Mouse (Mus musculus): ENCODE results near the gene Tpcn2. TPM values are rescaled to one million over a fixed set of nuclear protein-coding genes. Genes with fewer than 3 reads are reported as not detected.

The Tpcn2 gene
- polyA plus RNA-seq, 1 experiment: 3.9 TPM

DNA sequence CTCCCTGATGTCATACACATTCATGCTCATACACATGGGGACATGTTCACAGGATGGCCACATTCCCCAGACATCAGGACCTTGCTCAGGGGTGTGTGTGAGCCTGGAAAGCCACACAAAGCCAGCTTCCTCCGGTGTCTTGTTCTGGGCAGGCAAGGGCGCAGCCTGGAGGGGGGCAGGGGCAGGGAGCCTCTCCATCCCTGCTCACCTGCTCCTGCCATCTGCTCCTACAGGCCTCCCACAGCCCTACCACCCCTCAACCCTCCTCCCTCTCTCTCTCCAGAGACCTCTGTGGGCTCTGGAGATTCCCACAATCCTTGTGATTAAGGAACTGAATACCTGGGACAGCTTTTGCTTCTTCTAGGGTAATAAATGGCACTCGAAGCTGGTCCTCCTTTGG lies 132.0 kb downstream of the Tpcn2 start:
- Histone ChIP-seq H3K27me3 (replicated peaks) (peaks cover 81% of the 10 kb centered on the region), H3K36me3 (replicated peaks; ENCODE audit: low read length) (no peaks in the 10 kb centered on the region), H3K4me1 (no peaks in the 10 kb centered on the region; the same call in 1 of the 2 replicates), H3K4me3 (replicated peaks) (no peak overlapping the region), H3K9me3 (peaks cover 9% of the 10 kb centered on the region)
- no peak for TF ChIP-seq GATA1 (IDR thresholded peaks at IDR 0.05; ENCODE audit: borderline replicate concordance, low read length)
- TF ChIP-seq FLI1 (IDR thresholded peaks at IDR 0.05; ENCODE audit: low read length): no peak

DNA sequence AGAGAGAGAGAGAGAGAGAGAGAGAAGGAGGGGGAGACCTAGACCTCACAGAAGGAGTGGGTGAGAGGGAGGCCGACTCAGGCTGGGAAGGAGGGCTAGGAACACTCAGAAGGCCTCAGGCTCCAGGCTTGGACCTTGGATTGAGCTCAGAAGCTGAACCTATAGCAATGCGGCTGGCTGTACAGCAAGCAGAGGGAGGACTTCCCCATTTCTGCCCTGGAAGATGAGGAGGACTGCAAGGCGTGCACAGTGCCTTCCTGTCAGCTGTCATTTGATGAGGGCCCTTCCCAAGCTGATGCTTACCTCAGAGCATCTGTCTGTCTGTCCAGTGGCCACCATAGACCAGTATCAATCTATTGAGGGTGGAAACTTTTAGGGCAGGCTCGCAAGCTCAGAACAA lies 134.9 kb downstream of the Tpcn2 start:
- Histone ChIP-seq H3K4me1 (peaks cover 5% of the 10 kb centered on the region; the same call in 1 of the 2 replicates), H3K4me3 (replicated peaks) (no peak overlapping the region), H3K36me3 (replicated peaks; ENCODE audit: low read length) (no peaks in the 10 kb centered on the region), H3K27me3 (replicated peaks) (peaks cover 70% of the 10 kb centered on the region), H3K9me3 (peaks cover 11% of the 10 kb centered on the region)
- TF ChIP-seq GATA1 (IDR thresholded peaks at IDR 0.05; ENCODE audit: borderline replicate concordance, low read length): no peak
- no peak for TF ChIP-seq FLI1 (IDR thresholded peaks at IDR 0.05; ENCODE audit: low read length)

DNA sequence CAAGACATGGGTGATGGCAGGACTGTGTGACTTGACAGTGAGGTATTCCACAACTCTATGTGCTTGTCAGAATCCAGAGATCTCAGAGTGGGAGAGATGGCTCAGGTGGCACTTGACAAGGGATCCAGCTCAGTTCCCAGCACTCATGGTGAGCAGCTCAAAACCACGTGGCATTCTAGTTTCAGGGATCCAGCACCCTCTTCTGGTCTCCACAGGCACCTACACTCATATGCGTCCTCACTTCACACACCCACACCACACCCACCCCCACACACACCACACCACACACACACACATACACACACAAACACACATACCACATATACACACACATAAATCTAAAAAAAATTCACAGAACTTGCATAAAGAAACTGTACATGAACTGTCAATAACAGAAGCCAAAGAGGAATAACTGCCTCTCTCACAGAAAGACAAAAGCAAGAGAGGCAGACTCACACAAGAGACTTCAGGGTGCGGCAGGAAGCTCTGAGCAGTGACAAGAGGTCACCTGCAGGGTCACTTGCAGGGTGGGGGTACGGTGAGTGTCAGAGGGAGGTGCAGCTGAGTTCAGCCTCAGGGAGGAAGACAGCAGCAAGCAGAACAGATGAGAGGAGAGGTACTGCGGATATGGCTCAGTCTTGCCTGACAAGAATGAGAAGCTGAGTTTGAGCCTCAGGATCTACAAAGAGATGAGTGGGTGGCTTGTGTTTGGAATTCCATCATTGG lies 135.7 kb downstream of the Tpcn2 start:
- peaks cover 11% of the 10 kb centered on the region for H3K9me3 ChIP-seq
- peaks cover 73% of the 10 kb centered on the region for H3K27me3 ChIP-seq (replicated peaks)
- no peak overlapping the region for H3K4me3 ChIP-seq (replicated peaks)
- H3K4me1 ChIP-seq: peaks cover 5% of the 10 kb centered on the region; the same call in 1 of the 2 replicates
- TF ChIP-seq GATA1 (IDR thresholded peaks at IDR 0.05; ENCODE audit: borderline replicate concordance, low read length) (no peak), FLI1 (IDR thresholded peaks at IDR 0.05; ENCODE audit: low read length) (no peak)
- H3K36me3 ChIP-seq (replicated peaks; ENCODE audit: low read length): no peaks in the 10 kb centered on the region

DNA sequence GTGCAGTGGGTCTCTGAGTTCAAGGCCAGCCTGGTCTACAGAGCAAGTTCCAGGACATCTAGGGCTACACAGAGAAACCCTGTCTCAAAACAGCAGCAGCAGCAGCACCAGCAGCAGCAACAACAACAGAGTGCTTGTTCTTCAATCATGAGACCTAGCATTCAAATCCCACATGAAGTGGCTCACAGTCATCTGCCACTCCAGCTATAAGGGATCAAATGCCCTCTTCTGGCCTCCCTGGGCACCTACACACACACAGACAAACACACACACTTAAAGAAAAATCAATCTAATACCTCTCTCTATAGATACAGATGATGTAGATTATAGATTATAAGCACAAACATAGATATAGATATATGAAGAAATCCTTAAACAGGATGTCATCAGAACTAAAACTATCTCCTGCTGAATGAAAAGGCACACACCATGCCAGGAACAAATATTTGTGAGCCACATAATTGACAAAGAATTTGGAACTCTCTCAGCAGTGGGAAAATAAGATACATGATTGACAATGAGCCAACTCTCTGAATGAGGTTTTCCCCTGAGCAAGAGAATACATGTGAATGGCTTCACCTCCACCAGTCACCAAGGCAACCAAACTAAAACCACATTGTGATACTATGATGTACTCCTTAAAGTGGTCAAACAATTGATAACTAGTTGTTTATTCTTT lies 137.4 kb downstream of the Tpcn2 start:
- Histone ChIP-seq H3K27me3 (replicated peaks) (peaks cover 75% of the 10 kb centered on the region), H3K4me1 (peaks cover 5% of the 10 kb centered on the region; the same call in 1 of the 2 replicates)
- TF ChIP-seq FLI1 (IDR thresholded peaks at IDR 0.05; ENCODE audit: low read length) (no peak), GATA1 (IDR thresholded peaks at IDR 0.05; ENCODE audit: borderline replicate concordance, low read length) (no peak)

DNA sequence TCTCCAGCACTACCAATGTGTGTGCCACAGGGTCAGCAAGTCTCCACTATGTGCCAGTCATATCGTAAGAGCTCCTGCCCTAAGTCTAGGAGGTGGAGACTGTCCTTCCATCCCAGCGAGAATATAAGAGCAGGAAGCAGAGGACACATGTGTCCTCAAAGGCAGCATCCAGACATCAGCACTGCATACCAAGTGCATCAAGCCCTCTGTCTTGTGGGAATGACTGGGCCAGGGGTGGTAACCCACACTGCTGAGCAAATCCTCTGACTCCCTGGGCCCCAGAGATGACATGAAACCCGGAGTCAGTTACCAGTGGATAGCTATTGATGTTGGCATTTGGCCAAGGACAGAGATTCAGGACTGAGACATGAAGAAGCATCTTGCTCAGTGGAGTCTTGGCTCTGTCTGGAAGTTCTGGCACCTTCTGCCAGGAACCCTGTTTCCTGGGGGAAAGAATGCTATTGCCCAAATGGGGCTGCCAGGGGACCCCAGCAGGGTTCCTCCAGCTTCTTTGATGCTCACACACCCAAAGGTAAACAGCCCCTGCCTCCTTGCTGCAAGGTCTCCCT lies 140.2 kb downstream of the Tpcn2 start:
- no peak for TF ChIP-seq FLI1 (IDR thresholded peaks at IDR 0.05; ENCODE audit: low read length)
- no peak for TF ChIP-seq GATA1 (IDR thresholded peaks at IDR 0.05; ENCODE audit: borderline replicate concordance, low read length)
- Histone ChIP-seq H3K9me3 (peaks cover 33% of the 10 kb centered on the region), H3K27me3 (replicated peaks) (peaks cover 74% of the 10 kb centered on the region), H3K4me3 (replicated peaks) (no peak overlapping the region), H3K36me3 (replicated peaks; ENCODE audit: low read length) (no peaks in the 10 kb centered on the region), H3K4me1 (peaks cover 5% of the 10 kb centered on the region; the same call in 1 of the 2 replicates)

More for the DNA sequence above, 137.4 kb downstream of the Tpcn2 start:
- Histone ChIP-seq H3K36me3 (replicated peaks; ENCODE audit: low read length) (no peaks in the 10 kb centered on the region), H3K9me3 (peaks cover 11% of the 10 kb centered on the region), H3K4me3 (replicated peaks) (no peak overlapping the region)

DNA sequence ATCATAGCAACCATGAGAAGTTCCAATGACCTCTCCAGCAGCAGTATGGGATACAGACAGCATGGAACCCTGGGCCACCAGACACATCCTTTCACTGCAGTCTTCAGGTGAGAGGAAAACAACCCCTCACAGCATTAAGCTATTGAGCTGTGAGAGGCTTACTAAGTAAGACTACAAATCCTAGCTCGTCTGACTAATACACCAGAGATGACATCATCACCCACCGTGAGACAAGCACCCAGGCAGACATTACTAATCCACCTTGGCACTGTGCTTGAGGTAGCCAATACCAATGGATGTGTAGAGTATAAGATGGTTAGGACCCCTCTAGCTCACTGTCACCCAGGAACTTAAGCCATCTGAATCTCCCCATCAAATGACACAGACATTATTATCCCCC lies 143.2 kb downstream of the Tpcn2 start:
- Histone ChIP-seq H3K36me3 (replicated peaks; ENCODE audit: low read length) (no peaks in the 10 kb centered on the region), H3K4me3 (replicated peaks) (no peak overlapping the region), H3K27me3 (replicated peaks) (peaks cover 74% of the 10 kb centered on the region), H3K9me3 (peaks cover 44% of the 10 kb centered on the region), H3K4me1 (0 out of 2 replicates have a peak, but pooled peaks cover 5% of the 10 kb centered on the region)
- TF ChIP-seq GATA1 (IDR thresholded peaks at IDR 0.05; ENCODE audit: borderline replicate concordance, low read length) (no peak), FLI1 (IDR thresholded peaks at IDR 0.05; ENCODE audit: low read length) (no peak)

DNA sequence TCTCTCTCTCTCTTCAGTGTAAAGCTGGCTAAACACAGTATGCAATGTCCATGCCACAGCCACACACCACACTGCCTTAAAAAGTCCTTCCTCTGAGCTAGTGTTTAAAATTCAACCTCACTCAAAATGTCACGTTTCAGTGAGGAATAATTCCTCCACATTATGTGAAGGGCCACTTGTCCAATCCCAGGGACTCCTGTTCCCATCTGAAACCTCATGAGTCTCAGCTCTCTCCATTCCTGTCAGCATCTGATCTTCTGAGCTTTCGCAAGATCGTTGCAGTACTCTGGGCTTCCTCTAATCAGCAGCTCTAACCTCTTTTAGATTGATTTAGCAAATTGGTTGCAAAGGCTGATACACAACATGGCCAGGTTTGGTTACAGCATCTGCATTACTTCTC lies 144.2 kb downstream of the Tpcn2 start:
- Histone ChIP-seq H3K4me3 (replicated peaks) (no peak overlapping the region), H3K36me3 (replicated peaks; ENCODE audit: low read length) (no peaks in the 10 kb centered on the region), H3K4me1 (0 out of 2 replicates have a peak, but pooled peaks cover 5% of the 10 kb centered on the region), H3K27me3 (replicated peaks) (peaks cover 74% of the 10 kb centered on the region), H3K9me3 (peaks cover 44% of the 10 kb centered on the region)
- no peak for TF ChIP-seq GATA1 (IDR thresholded peaks at IDR 0.05; ENCODE audit: borderline replicate concordance, low read length)
- TF ChIP-seq FLI1 (IDR thresholded peaks at IDR 0.05; ENCODE audit: low read length): no peak

DNA sequence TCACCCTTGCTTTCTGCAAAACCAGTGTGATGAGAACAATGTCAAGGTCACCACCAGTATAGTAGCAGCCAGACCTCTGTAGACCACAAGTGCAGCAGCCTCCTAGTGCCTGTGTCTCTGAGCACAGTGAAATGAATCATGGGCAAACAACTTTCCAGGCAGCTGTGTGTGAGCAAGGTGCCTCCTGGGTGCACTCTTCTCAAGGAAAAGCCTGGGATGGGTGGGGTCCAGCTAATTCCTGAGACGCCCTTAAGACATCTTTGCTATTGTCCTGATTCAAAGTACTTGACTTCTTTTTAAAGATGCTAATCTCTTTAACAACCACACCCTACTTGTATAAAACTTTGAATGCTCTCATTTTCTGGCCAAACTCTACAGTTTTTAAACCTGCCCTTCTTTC lies 144.7 kb downstream of the Tpcn2 start:
- H3K27me3 ChIP-seq (replicated peaks): peaks cover 74% of the 10 kb centered on the region
- TF ChIP-seq GATA1 (IDR thresholded peaks at IDR 0.05; ENCODE audit: borderline replicate concordance, low read length): no peak
- TF ChIP-seq FLI1 (IDR thresholded peaks at IDR 0.05; ENCODE audit: low read length): no peak
- 0 out of 2 replicates have a peak, but pooled peaks cover under 1% of the 10 kb centered on the region for H3K4me1 ChIP-seq
- no peaks in the 10 kb centered on the region for H3K36me3 ChIP-seq (replicated peaks; ENCODE audit: low read length)
- H3K9me3 ChIP-seq: peaks cover 44% of the 10 kb centered on the region
- H3K4me3 ChIP-seq (replicated peaks): no peak overlapping the region

DNA sequence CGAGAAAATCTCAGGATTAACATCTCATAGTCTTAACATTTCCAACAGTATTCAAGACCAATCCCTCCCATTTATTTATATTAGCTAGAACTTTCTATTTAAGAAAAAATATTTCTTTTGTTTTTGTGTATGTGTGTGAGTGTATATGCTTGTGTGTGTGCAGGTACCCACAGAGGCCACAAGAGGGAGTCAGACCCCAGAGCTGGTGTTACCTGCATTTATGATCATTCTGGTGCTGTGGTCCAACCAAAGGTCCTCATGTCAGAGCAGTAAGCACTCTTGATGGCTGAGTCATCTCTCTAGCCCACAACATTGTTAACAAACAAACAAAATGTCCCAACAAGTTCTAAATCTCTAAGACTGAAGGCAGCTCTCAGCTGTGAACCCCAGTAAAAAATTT lies 145.9 kb downstream of the Tpcn2 start:
- peaks cover 75% of the 10 kb centered on the region for H3K27me3 ChIP-seq (replicated peaks)
- H3K9me3 ChIP-seq: peaks cover 44% of the 10 kb centered on the region
- no peak overlapping the region for H3K4me3 ChIP-seq (replicated peaks)
- no peak for TF ChIP-seq GATA1 (IDR thresholded peaks at IDR 0.05; ENCODE audit: borderline replicate concordance, low read length)
- no peak for TF ChIP-seq FLI1 (IDR thresholded peaks at IDR 0.05; ENCODE audit: low read length)
- no peaks in the 10 kb centered on the region for H3K4me1 ChIP-seq
- no peaks in the 10 kb centered on the region for H3K36me3 ChIP-seq (replicated peaks; ENCODE audit: low read length)

DNA sequence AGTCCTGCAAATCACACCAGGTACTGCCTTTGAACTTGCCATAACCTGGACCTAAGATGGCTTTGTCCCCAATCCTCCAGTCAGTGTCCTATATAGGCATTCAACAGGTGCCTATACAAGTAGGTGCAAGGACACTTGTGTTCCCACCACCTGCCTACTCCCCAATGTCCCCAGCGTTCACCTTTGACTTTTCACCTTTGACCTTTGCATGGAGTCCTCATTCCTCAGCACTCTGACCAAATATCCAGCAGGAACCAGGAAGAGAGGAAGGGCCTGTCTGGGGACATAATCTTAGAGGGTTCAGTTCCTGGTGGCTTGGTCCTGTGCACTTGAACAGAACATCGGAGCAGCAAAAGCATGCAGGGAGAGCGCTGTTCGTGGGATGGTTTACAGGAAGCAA lies 147.0 kb downstream of the Tpcn2 start:
- Histone ChIP-seq H3K4me3 (replicated peaks) (no peak overlapping the region), H3K36me3 (replicated peaks; ENCODE audit: low read length) (no peaks in the 10 kb centered on the region), H3K27me3 (replicated peaks) (peaks cover 68% of the 10 kb centered on the region), H3K9me3 (peaks cover 44% of the 10 kb centered on the region), H3K4me1 (peaks cover under 1% of the 10 kb centered on the region; the same call in 1 of the 2 replicates)
- no peak for TF ChIP-seq GATA1 (IDR thresholded peaks at IDR 0.05; ENCODE audit: borderline replicate concordance, low read length)
- no peak for TF ChIP-seq FLI1 (IDR thresholded peaks at IDR 0.05; ENCODE audit: low read length)

Other genes with a start within 250 kb of the Tpcn2 start
- gene 1810010D01Rik, start 75.9 kb downstream of the Tpcn2 start, polyA plus RNA-seq (2012; ENCODE audit: insufficient read depth, low replicate concordance): 1.3 and 2.1 TPM in 2 replicates
- not detected in 2 replicates for gene Mrgprf, start 16.8 kb upstream of the Tpcn2 start, polyA plus RNA-seq (2012; ENCODE audit: insufficient read depth, low replicate concordance)
- not detected in 2 replicates for gene Mrgprd, start 30.8 kb upstream of the Tpcn2 start, polyA plus RNA-seq (2012; ENCODE audit: insufficient read depth, low replicate concordance)

Measured in megakaryocyte, embryonic 14.5 days (primary cell).